Mouse (Mus musculus) stomach, embryonic 14.5 days (tissue): Measurements from ENCODE around the gene Meis1. TPM values are rescaled to one million over a fixed set of nuclear protein-coding genes. Genes with fewer than 3 reads are reported as not detected.

Experiments
- ATAC-seq: fragments of 200-750 bp; cut with Nextera tagmentation; 2 replicates; pipeline ENCODE4 v1.8.0; 2017; ENCODE audit warnings: low read depth, moderate TSS enrichment; ENCODE audit not compliant: insufficient number of reproducible peaks, insufficient read depth, low FRiP score
- H3K27ac ChIP-seq: fragments of 300-500 bp; sonication (generic); 2 replicates; pipeline ENCODE4 v1.5.1; 2014; ENCODE audit warnings: mild to moderate bottlenecking, low read length, moderate library complexity, mixed read lengths
- H3K27me3 ChIP-seq: fragments of 300-500 bp; sonication (generic); 2 replicates; pipeline ENCODE4 v1.6.1; 2014; ENCODE audit warnings: low read length, control low read depth, mixed read lengths; ENCODE audit not compliant: control insufficient read depth, insufficient read depth
- H3K36me3 ChIP-seq: fragments of 300-500 bp; sonication (generic); 2 replicates; pipeline ENCODE4 v1.6.1; 2014; ENCODE audit warnings: mild to moderate bottlenecking, control low read depth, low read length, moderate library complexity, mixed read lengths; ENCODE audit not compliant: control insufficient read depth, insufficient read depth
- H3K4me1 ChIP-seq: fragments of 300-500 bp; sonication (generic); 2 replicates; pipeline ENCODE4 v1.6.1; 2014; ENCODE audit warnings: low read length, control low read depth, mixed read lengths; ENCODE audit not compliant: control insufficient read depth, insufficient read depth
- H3K4me2 ChIP-seq: fragments of 300-500 bp; sonication (generic); replicated peaks from 2 replicates; pipeline ENCODE4 v1.6.1; 2014; ENCODE audit warnings: low read depth, low read length, control low read depth
- H3K4me3 ChIP-seq: fragments of 300-500 bp; sonication (generic); 2 replicates; pipeline ENCODE4 v1.5.1; 2014; ENCODE audit warnings: low read depth, low read length, control low read depth
- H3K9ac ChIP-seq: fragments of 300-500 bp; sonication (generic); replicated peaks from 2 replicates; pipeline ENCODE4 v1.6.1; 2014; ENCODE audit warnings: low read depth, mild to moderate bottlenecking, control low read depth, low read length, moderate library complexity, mixed read lengths
- H3K9me3 ChIP-seq: fragments of 300-500 bp; sonication (generic); 2 replicates; pipeline ENCODE4 v1.6.1; 2016; ENCODE audit warnings: low read depth, low read length, control low read depth; ENCODE audit not compliant: control insufficient read depth
- WGBS: fragments of 180-500 bp; shearing (Covaris S2); extraction: QIAGEN DNeasy Blood & Tissue Kit; methylation state at CpG from one replicate; pipeline ENCODE4 v1.1.7; 2014; 5-methylcytosine and 5-hydroxymethylcytosine counted together
- polyA plus RNA-seq: library from polyadenylated mRNA; unstranded; fragments of >200 nt; fragmentation: Nextera tagmentation; extraction: Ambion mirVana; gene quantifications from 2 replicates; pipeline ENCODE4 v1.2.1, GENCODE M21; 2014

Gene Meis1
- polyA plus RNA-seq, 1 experiment from 2014 or later = 155 TPM

- Histone ChIP-seq H3K4me1 (peaks cover 12% of the 10 kb centered on the region), H3K9me3 (no peaks in the 10 kb centered on the region), H3K9ac (no peak overlapping the region), H3K27me3 (no peaks in the 10 kb centered on the region), H3K27ac (no peak overlapping the region), H3K4me2 (no peak overlapping the region), H3K36me3 (peaks cover 13% of the 10 kb centered on the region), H3K4me3 (no peak overlapping the region)
- no peak for ATAC-seq
- whole genome bisulfite sequencing = 80% methylated on average over 1 of the region's 1 CpGs
These were observed 113.9 kb downstream of the Meis1 start for GRCm38 (mm10) chr11:18904880-18905279.

- no peak overlapping the region for H3K4me3 ChIP-seq
- no peak overlapping the region for H3K9ac ChIP-seq
- WGBS = 60% methylated on average over 5 of the region's 5 CpGs
- H3K36me3 ChIP-seq = peaks cover 13% of the 10 kb centered on the region
- H3K9me3 ChIP-seq = no peaks in the 10 kb centered on the region
- peaks cover 18% of the 10 kb centered on the region for H3K4me1 ChIP-seq
- ATAC-seq = no peak
- no peak overlapping the region for H3K27ac ChIP-seq
- no peak overlapping the region for H3K4me2 ChIP-seq
- no peaks in the 10 kb centered on the region for H3K27me3 ChIP-seq
These were observed 114.5 kb downstream of the Meis1 start for GRCm38 (mm10) chr11:18904285-18904684.

DNA sequence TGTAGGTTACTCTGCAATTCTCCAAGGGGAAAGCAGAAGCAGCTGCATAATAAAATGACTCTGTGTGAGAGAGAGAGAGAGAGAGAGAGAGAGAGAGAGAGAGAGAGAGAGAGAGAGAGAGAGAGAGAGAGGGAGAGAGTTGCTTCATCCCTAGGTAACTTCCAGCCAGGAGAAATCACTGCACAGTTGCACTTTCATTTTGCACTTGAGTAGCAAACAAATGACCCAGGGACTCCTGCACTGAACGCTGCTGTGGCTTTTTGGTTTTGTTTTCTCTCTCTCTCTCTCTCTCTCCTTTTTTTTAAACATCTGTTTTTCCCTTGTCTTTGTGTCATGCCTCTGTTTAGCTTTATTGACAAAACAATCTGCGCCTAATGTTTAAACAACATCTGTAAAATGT, 118.3 kb downstream of the Meis1 start:
- Histone ChIP-seq H3K9ac (no peak overlapping the region), H3K9me3 (no peaks in the 10 kb centered on the region), H3K4me3 (no peak overlapping the region), H3K4me1 (peaks cover 35% of the 10 kb centered on the region), H3K4me2 (no peak overlapping the region), H3K27me3 (no peaks in the 10 kb centered on the region), H3K27ac (no peak overlapping the region), H3K36me3 (peaks cover 14% of the 10 kb centered on the region)
- 30% methylated on average over 2 of the region's 2 CpGs for WGBS
- no peak for ATAC-seq

GRCm38 (mm10) chr11:18898862-18899261, 119.9 kb downstream of the Meis1 start:
- Histone ChIP-seq H3K36me3 (peaks cover 9% of the 10 kb centered on the region; the same call in 1 of the 2 replicates), H3K27ac (peak overlapping the region; percentile 75), H3K9ac (no peak overlapping the region), H3K27me3 (no peaks in the 10 kb centered on the region), H3K4me2 (0 out of 2 replicates have a peak overlapping the region, but pooled peaks have one; percentile 3), H3K9me3 (no peaks in the 10 kb centered on the region), H3K4me1 (peaks cover 35% of the 10 kb centered on the region), H3K4me3 (no peak overlapping the region)
- 16% methylated on average over 4 of the region's 4 CpGs for WGBS
- no peak for ATAC-seq

GRCm38 (mm10) chr11:18897921-18898646, 120.7 kb downstream of the Meis1 start:
- H3K4me1 ChIP-seq = peaks cover 35% of the 10 kb centered on the region
- no peak overlapping the region for H3K4me3 ChIP-seq
- H3K27ac ChIP-seq = peak overlapping the region; percentile 75; the same call in 1 of the 2 replicates
- peak; percentile 73 for ATAC-seq
- no peak overlapping the region for H3K9ac ChIP-seq
- H3K9me3 ChIP-seq = no peaks in the 10 kb centered on the region
- H3K4me2 ChIP-seq = no peak overlapping the region
- peaks cover 10% of the 10 kb centered on the region; the same call in 1 of the 2 replicates for H3K36me3 ChIP-seq
- H3K27me3 ChIP-seq = no peaks in the 10 kb centered on the region
- 5% methylated on average over 7 of the region's 7 CpGs for WGBS

DNA sequence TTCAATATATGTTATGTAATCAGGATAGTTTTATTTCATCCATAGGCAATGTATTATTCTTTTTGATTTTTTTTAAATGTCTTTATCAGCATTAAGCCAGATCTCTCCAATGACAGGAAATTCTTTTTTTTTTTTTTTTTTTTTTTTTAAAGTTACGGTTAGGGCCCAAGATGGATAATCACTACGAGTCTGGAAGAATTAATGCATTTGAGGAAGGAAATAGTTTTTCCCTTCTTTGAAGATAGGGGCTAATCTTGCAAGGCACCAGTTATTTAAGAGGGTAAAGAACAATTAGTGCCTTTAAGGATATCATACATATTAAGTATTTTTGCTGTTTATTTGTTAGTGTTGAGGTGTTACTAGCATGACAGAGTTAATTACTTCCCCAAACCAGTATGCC, 121.5 kb downstream of the Meis1 start:
- Histone ChIP-seq H3K4me1 (peaks cover 38% of the 10 kb centered on the region), H3K27me3 (no peaks in the 10 kb centered on the region), H3K27ac (peak overlapping the region; percentile 75; the same call in 1 of the 2 replicates), H3K9me3 (no peaks in the 10 kb centered on the region), H3K36me3 (peaks cover 10% of the 10 kb centered on the region; the same call in 1 of the 2 replicates), H3K4me3 (no peak overlapping the region), H3K4me2 (no peak overlapping the region), H3K9ac (no peak overlapping the region)
- WGBS = 40% methylated on average over 2 of the region's 2 CpGs
- no peak for ATAC-seq

GRCm38 (mm10) chr11:18892470-18892869, 126.3 kb downstream of the Meis1 start:
- H3K4me1 ChIP-seq = peaks cover 29% of the 10 kb centered on the region
- 27% methylated on average over 2 of the region's 2 CpGs for WGBS
- H3K27me3 ChIP-seq = no peaks in the 10 kb centered on the region
- no peak overlapping the region for H3K9ac ChIP-seq
- H3K4me2 ChIP-seq = no peak overlapping the region
- H3K27ac ChIP-seq = no peak overlapping the region; the same call in 1 of the 2 replicates
- no peak for ATAC-seq
- H3K9me3 ChIP-seq = no peaks in the 10 kb centered on the region
- peaks cover 10% of the 10 kb centered on the region; the same call in 1 of the 2 replicates for H3K36me3 ChIP-seq
- no peak overlapping the region for H3K4me3 ChIP-seq

DNA sequence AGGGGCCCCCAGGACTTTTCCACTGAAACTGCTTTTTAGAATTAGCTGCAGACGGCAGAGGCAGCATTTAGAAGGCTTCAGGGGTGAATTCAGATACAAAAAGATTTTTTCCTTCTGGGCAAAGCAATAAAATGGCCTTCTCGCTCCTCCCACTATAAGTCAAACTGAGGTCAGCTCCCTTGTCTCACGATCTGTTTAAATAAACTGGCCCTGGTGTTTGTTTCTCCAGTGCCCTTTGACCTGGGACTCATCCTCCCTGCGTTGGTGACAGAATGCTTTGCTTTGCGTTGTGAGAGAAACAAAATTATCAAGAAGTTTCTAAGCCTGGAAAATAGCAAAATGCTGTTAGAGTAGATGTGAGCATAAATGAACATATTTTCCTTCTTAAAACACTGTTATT, 129.6 kb downstream of the Meis1 start:
- H3K4me1 ChIP-seq = peaks cover 44% of the 10 kb centered on the region
- peak overlapping the region; percentile 15; the same call in 1 of the 2 replicates for H3K27ac ChIP-seq
- ATAC-seq = no peak
- 7% methylated on average over 5 of the region's 5 CpGs for WGBS
- no peak overlapping the region for H3K4me3 ChIP-seq
- no peaks in the 10 kb centered on the region for H3K9me3 ChIP-seq
- H3K27me3 ChIP-seq = no peaks in the 10 kb centered on the region
- H3K9ac ChIP-seq = no peak overlapping the region
- H3K4me2 ChIP-seq = no peak overlapping the region
- H3K36me3 ChIP-seq = peaks cover 4% of the 10 kb centered on the region; the same call in 1 of the 2 replicates
